Mouse (Mus musculus) ES-E14 (cell line): ENCODE measurements at regions not wholly inside any gene's neighbourhood (a gene's known extent, or its start where the extent isn't known, plus 50 kb on each side); places are given as distances from the start of the nearest gene placed in this dataset.

Experiments
- DNase-seq: peaks from one replicate; pipeline ENCODE4 v3.0.0-alpha.2; 2013; ENCODE audit warnings: low read depth, low spot score
- H3K27ac ChIP-seq: 2 replicates; pipeline ENCODE4 v1.5.1; 2012; ENCODE audit warnings: low read depth, mild to moderate bottlenecking, low read length, moderate library complexity, mixed read lengths; ENCODE audit not compliant: poor library complexity, insufficient read depth, severe bottlenecking
- H3K36me3 ChIP-seq: 2 replicates; pipeline ENCODE4 v1.6.1; 2012; ENCODE audit warnings: mild to moderate bottlenecking, low read length, moderate library complexity, mixed read lengths; ENCODE audit not compliant: control insufficient read depth, poor library complexity, insufficient read depth, severe bottlenecking
- H3K4me1 ChIP-seq, 2 experiments: fragments of 150-350 bp in 1 of 2; sonication (generic) in 1 of 2; 2 replicates each; pipeline ENCODE4 v1.6.1; 2012; ENCODE audit warnings: low read length in 2 of 2, mild to moderate bottlenecking in 1 of 2, mixed read lengths in 1 of 2; ENCODE audit not compliant: control insufficient read depth in 2 of 2, insufficient read depth in 2 of 2, poor library complexity in 1 of 2
- H3K4me3 ChIP-seq, 2 experiments: fragments of 150-350 bp in 1 of 2; sonication (generic) in 1 of 2; 2 replicates each; pipeline ENCODE4 v1.5.1; 2012; ENCODE audit warnings: low read length in 2 of 2, low read depth in 1 of 2, mild to moderate bottlenecking in 1 of 2, mixed read lengths in 1 of 2; ENCODE audit not compliant: insufficient read depth in 1 of 2, poor library complexity in 1 of 2, severe bottlenecking in 1 of 2
- H3K9ac ChIP-seq: 2 replicates; pipeline ENCODE4 v1.6.1; 2012; ENCODE audit warnings: low read depth, mild to moderate bottlenecking, low read length, mixed read lengths; ENCODE audit not compliant: poor library complexity, insufficient read depth, severe bottlenecking
- H3K9me3 ChIP-seq: fragments of 150-350 bp; sonication (generic); 2 replicates; pipeline ENCODE4 v1.6.1; 2012; ENCODE audit warnings: low read depth, mild to moderate bottlenecking, low read length; ENCODE audit not compliant: control insufficient read depth, insufficient read depth
- CHD2 ChIP-seq: IDR thresholded peaks from 2 replicates; pipeline ENCODE4 v1.6.1; 2014; ENCODE audit warnings: mild to moderate bottlenecking, low read depth, low read length, inconsistent platforms
- HCFC1 ChIP-seq: IDR thresholded peaks from 2 replicates; pipeline ENCODE4 v1.6.1; 2012; ENCODE audit warnings: low read length, inconsistent platforms, borderline replicate concordance; ENCODE audit not compliant: insufficient read depth
- MAFK ChIP-seq: IDR thresholded peaks from 2 replicates; pipeline ENCODE4 v1.6.1; 2014; ENCODE audit warnings: mild to moderate bottlenecking, low read depth, low read length, inconsistent platforms; ENCODE audit not compliant: insufficient read depth
- ZC3H11A ChIP-seq: IDR thresholded peaks from 2 replicates; pipeline ENCODE4 v1.6.1; 2012; ENCODE audit warnings: low read depth, mild to moderate bottlenecking, inconsistent platforms, low read length, borderline replicate concordance
- ZNF384 ChIP-seq: IDR thresholded peaks from 2 replicates; pipeline ENCODE4 v1.6.1; 2012; ENCODE audit warnings: low read depth, low read length, inconsistent platforms
- in situ Hi-C, 2 experiments: fragments of 600-800 bp; cut with MboI; formaldehyde crosslinking; loops; one replicate each; pipeline ENCODE4 v1.15.1; 2025; ENCODE audit warnings: low sequenced_read_pairs in 2 of 2, inconsistent platforms in 1 of 2; ENCODE audit not compliant: unreplicated experiment in 2 of 2

DNA sequence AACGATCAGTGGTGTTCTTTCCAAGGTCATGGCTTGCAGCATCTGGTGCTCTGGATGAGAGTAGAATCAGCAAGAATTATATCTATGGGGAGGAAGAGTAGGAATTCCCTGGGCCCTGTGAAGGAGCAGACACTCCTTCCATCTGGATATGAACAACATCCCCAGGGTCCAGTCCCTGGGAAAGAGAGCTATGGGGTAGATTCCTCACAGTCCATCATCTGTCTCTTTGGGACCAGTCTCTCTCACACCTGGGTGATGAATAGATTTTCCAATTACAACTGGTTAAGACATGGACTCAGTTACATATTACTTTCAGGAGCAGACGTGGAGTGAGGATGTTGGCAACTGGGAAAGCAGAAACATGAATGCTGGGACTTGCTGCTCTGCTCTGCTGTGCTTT is 322.6 kb downstream of the Trim52 start:
- DNase-seq: no peak
- no peak for TF ChIP-seq HCFC1
- TF ChIP-seq ZNF384: no peak
- TF ChIP-seq MAFK: no peak
- no peak for TF ChIP-seq ZC3H11A
- TF ChIP-seq CHD2: no peak
- in situ Hi-C loops: no loop called here
- Histone ChIP-seq H3K36me3 (no peaks in the 10 kb centered on the region), H3K4me1 (no peaks in the 10 kb centered on the region), H3K4me3 (no peak overlapping the region), H3K9me3 (no peaks in the 10 kb centered on the region), H3K27ac (no peak overlapping the region), H3K9ac (no peak overlapping the region)

DNA sequence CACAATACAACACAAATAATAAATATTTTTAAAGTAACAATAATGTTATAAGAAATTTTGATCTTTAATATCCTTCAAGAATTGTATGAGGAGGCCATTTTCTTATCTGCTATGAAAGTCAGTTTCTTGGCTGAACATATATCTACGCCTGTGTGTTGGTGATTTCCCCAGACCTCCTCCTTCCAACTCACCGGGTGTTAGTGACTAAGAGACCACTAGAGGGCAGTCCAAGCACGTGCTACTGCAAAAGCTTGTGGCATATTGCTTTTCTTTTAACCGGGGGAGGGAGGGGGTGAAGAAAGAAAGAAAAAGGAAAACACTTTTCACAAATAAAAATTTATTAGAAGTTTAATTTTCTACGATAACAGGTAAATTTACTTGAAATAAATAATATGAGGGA is 333.3 kb downstream of the Trim52 start:
- peak; percentile 42 for DNase-seq
- H3K4me1 ChIP-seq: no peaks in the 10 kb centered on the region
- no peak for TF ChIP-seq ZNF384
- peak; percentile 57 for TF ChIP-seq ZC3H11A
- TF ChIP-seq CHD2: no peak
- TF ChIP-seq MAFK: no peak
- TF ChIP-seq HCFC1: no peak
- H3K9me3 ChIP-seq: no peaks in the 10 kb centered on the region
- in situ Hi-C loops: no loop called here
- no peak overlapping the region for H3K4me3 ChIP-seq
- no peak overlapping the region for H3K27ac ChIP-seq
- no peak overlapping the region for H3K9ac ChIP-seq
- no peaks in the 10 kb centered on the region for H3K36me3 ChIP-seq

DNA sequence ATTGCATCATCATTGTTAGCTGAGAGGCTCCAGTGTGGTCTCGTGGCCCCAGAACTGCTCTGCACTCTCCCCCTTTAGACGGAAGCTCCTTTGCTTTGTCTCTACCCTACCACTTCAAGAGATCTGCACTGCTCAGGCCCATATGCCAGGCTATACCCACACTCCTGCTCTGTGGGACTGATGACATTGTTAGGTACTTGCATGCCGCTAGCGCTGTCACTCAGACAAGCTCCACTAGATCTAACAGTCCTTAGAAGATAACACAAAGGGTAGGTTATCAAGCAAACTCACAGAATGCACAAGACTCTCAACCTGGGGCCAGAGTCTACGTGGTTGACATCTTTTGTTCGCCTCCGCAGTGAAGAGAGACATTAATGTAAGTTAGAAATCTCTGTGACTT is 383.1 kb downstream of the Trim52 start:
- no peak for DNase-seq
- Histone ChIP-seq H3K4me3 (no peak overlapping the region), H3K9me3 (no peaks in the 10 kb centered on the region), H3K9ac (no peak overlapping the region), H3K4me1 (no peaks in the 10 kb centered on the region), H3K27ac (no peak overlapping the region), H3K36me3 (no peaks in the 10 kb centered on the region)
- TF ChIP-seq ZNF384 (no peak), ZC3H11A (no peak), CHD2 (no peak), HCFC1 (no peak), MAFK (no peak)
- in situ Hi-C loops: no loop called here

DNA sequence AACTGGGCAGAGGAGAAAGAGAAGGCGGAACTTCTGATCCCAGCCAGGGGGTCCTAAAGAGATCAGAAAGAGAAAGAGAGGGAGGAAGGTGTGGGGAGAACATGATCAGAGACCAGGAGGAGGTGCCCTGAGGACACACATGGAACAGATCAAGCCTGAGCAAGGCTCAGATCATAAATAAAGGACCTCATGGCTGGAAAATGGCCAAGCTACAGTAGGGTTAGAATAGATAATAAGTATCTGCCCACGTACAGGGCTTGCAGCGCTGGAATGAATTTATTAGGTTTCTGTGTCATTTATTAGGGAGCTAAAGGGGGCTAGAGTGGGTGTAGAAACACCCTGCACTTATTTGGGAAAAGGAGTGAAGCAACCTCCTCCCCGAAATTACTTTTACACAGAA is 385.4 kb downstream of the Trim52 start:
- Histone ChIP-seq H3K9me3 (no peaks in the 10 kb centered on the region), H3K36me3 (no peaks in the 10 kb centered on the region), H3K4me1 (no peaks in the 10 kb centered on the region), H3K27ac (no peak overlapping the region), H3K4me3 (no peak overlapping the region), H3K9ac (no peak overlapping the region)
- no peak for DNase-seq
- no peak for TF ChIP-seq CHD2
- no peak for TF ChIP-seq MAFK
- no peak for TF ChIP-seq ZNF384
- no peak for TF ChIP-seq HCFC1
- no peak for TF ChIP-seq ZC3H11A
- in situ Hi-C loops: no loop called here

DNA sequence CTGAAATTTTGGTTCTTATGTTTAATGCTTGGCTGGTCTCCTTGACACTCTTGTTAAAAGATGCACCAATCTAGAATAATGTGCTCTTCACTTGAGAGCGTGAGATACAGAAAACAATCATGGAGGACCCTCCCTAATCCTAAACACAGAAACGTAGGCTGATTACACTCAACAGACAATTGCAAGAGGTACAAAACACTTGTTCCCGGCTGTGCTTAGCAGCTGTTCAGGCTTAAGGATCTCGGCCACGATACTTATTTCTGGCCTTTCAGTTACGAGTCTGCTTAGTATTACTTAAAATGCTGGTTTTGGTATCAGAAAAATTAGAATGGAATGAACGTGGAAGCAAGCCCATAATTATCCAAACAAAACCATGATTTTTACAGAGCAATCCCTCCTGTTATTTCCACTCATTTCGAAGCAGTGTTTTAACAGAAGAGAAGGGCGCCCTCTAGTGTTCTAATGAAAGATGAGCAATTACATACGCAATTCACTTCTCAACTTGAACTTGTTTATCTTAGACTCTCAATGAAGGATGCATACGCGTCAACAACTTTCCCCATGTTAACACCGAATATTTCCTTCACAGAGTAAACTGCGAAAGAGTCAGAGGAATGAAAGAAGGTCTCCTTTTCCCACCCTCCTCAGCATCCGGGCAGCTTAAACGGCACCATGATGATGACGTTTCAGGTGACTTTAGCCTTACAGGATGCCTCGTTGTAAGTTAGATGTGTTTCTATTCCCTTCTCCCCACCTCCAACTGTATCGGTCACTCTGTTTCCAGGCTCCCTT is 394.5 kb downstream of the Trim52 start:
- in situ Hi-C loops: no loop called here
- no peaks in the 10 kb centered on the region for H3K36me3 ChIP-seq
- peak overlapping the region in 1 of 2 experiments; percentile 38; a peak in 1 of 4 replicates for H3K4me3 ChIP-seq
- H3K27ac ChIP-seq: no peak overlapping the region
- no peaks in the 10 kb centered on the region for H3K9me3 ChIP-seq
- no peaks in the 10 kb centered on the region for H3K4me1 ChIP-seq
- H3K9ac ChIP-seq: no peak overlapping the region
- DNase-seq: peak; percentile 30
- TF ChIP-seq ZC3H11A: peak; percentile 59; the same call in 1 of the 2 replicates
- TF ChIP-seq ZNF384: no peak
